7 mouse cellular contexts compared by ENCODE assay signal in genomic region chr6:31564901-31565391, GRCm38 (mm10). TPM values are rescaled to one million over a fixed set of nuclear protein-coding genes. Genes with fewer than 3 reads are reported as not detected.
DNase-seq lines count a peak whose midpoint lies in the region; ATAC-seq and TF ChIP-seq lines count a peak whose summit lies in the region.

No protein-coding gene starts in this region.

- H3K36me3 ChIP-seq in ES-Bruce4 (ENCODE audit: control insufficient read depth, insufficient read depth, low read length, poor library complexity, severe bottlenecking) = no peaks in the 10 kb centered on the region
- no peaks in the 10 kb centered on the region for H3K36me3 ChIP-seq in heart, postnatal 0 days (replicated peaks; ENCODE audit: control insufficient read depth, insufficient read depth, low read length)
- H3K36me3 ChIP-seq in liver, embryonic 13.5 days = no peaks in the 10 kb centered on the region

- no peak for ATAC-seq in heart, postnatal 0 days (ENCODE audit: insufficient read depth, low read depth)
- ATAC-seq in liver, embryonic 13.5 days (ENCODE audit: low read depth) = no peak

- no peaks in the 10 kb centered on the region for H3K9me3 ChIP-seq in ES-Bruce4 (replicated peaks; ENCODE audit: control insufficient read depth, insufficient read depth, low read length, poor library complexity, severe bottlenecking)
- H3K9me3 ChIP-seq in heart, postnatal 0 days (replicated peaks; ENCODE audit: control insufficient read depth, low read length) = no peaks in the 10 kb centered on the region
- no peaks in the 10 kb centered on the region for H3K9me3 ChIP-seq in liver, embryonic 13.5 days (replicated peaks)

- peaks cover 4% of the 10 kb centered on the region for H3K4me1 ChIP-seq in ES-Bruce4 (ENCODE audit: control insufficient read depth, insufficient read depth, low read length)
- H3K4me1 ChIP-seq in heart, postnatal 0 days (ENCODE audit: control insufficient read depth, insufficient read depth) = no peaks in the 10 kb centered on the region; the same call in 1 of the 2 replicates
- H3K4me1 ChIP-seq in liver, embryonic 13.5 days (replicated peaks) = peaks cover 72% of the 10 kb centered on the region

- H3K4me2 ChIP-seq in heart, postnatal 0 days (ENCODE audit: low read depth, low read length) = peak overlapping the region; percentile 94
- H3K4me2 ChIP-seq in liver, embryonic 13.5 days = peak overlapping the region; percentile 99

- no peak for TF ChIP-seq EP300 in ES-Bruce4 (IDR thresholded peaks at IDR 0.05; ENCODE audit: insufficient read depth, low read depth, low read length)
- no peak for TF ChIP-seq EP300 in heart, postnatal 0 days (IDR thresholded peaks at IDR 0.05; ENCODE audit: low read depth)

- no peak overlapping the region for H3K27ac ChIP-seq in ES-Bruce4 (ENCODE audit: insufficient read depth, low read length)
- no peak overlapping the region for H3K27ac ChIP-seq in heart, postnatal 0 days (ENCODE audit: low read depth)
- no peak overlapping the region for H3K27ac ChIP-seq in liver, embryonic 13.5 days

- peaks cover 12% of the 10 kb centered on the region for H3K27me3 ChIP-seq in ES-Bruce4 (ENCODE audit: control insufficient read depth, insufficient read depth, low read length, poor library complexity, severe bottlenecking)
- H3K27me3 ChIP-seq in heart, postnatal 0 days (ENCODE audit: control insufficient read depth, insufficient read depth, low read length) = peaks cover 8% of the 10 kb centered on the region
- H3K27me3 ChIP-seq in liver, embryonic 13.5 days = peaks cover 36% of the 10 kb centered on the region

- no peak overlapping the region for H3K9ac ChIP-seq in ES-Bruce4 (ENCODE audit: low read depth, poor library complexity, severe bottlenecking)
- no peak overlapping the region for H3K9ac ChIP-seq in heart, postnatal 0 days (replicated peaks; ENCODE audit: low read depth, low read length)
- H3K9ac ChIP-seq in liver, embryonic 13.5 days = peak overlapping the region; percentile 87; the same call in 1 of the 2 replicates

- H3K4me3 ChIP-seq in ES-Bruce4 (ENCODE audit: low read depth, low read length) = peak overlapping the region; percentile 13; the same call in 1 of the 2 replicates
- peak overlapping the region; percentile 63; the same call in 1 of the 2 replicates for H3K4me3 ChIP-seq in heart, postnatal 0 days (ENCODE audit: low read depth, low read length)
- H3K4me3 ChIP-seq in liver, embryonic 13.5 days (replicated peaks) = peak overlapping the region; percentile 78

- TF ChIP-seq CTCF in ES-Bruce4 (IDR thresholded peaks at IDR 0.05; ENCODE audit: low read depth, low read length) = no peak
- no peak for TF ChIP-seq CTCF in heart, postnatal 0 days (IDR thresholded peaks at IDR 0.05; ENCODE audit: low read depth)

- WGBS in heart, postnatal 0 days = 14% methylated on average over 17 of the region's 17 CpGs
- 6% methylated on average over 17 of the region's 17 CpGs for WGBS in liver, embryonic 13.5 days (ENCODE audit: insufficient replicate concordance)

- no peak for TF ChIP-seq POLR2A in ES-Bruce4 (IDR thresholded peaks at IDR 0.05; ENCODE audit: insufficient read depth, low read length)

- peak; percentile 19 for DNase-seq in ZHBTc4 (ENCODE audit: low read depth, low spot score)
- DNase-seq in heart, postnatal 0 days (ENCODE audit: low spot score) = no peak
- DNase-seq in liver, embryonic 13.5 days = no peak
- no peak for DNase-seq in spleen, adult 18-20 months
- no peak for DNase-seq in frontal cortex, postnatal 36 days (ENCODE audit: low spot score in 2 of 2)
- DNase-seq in gastrocnemius, postnatal 25 days = no peak

RNA-seq across cellular contexts. Expression of gene Podxl, which starts 1.2 kb away (rescaled TPM):
- polyA plus RNA-seq in ES-Bruce4 (2011; ENCODE audit: insufficient read depth, insufficient read length, low read depth, missing spikeins) = 141 and 145 TPM in 2 replicates
- total RNA-seq in heart, postnatal 0 days (2014; rRNA removed; ENCODE audit: low replicate concordance) = 44.0 and 83.1 TPM in 2 replicates
- 14.9 and 17.6 TPM in 2 replicates for polyA plus RNA-seq in heart, postnatal 0 days (2015; fragmentation: Nextera tagmentation; extraction: Ambion mirVana)
- polyA plus RNA-seq in liver, embryonic 13.5 days (2015; fragmentation: Nextera tagmentation; extraction: Ambion mirVana) = 10.9 and 13.5 TPM in 2 replicates
- 10 to 100 TPM; 18.5 to 28.4 TPM for total RNA-seq in gastrocnemius, postnatal 25 days (2021)

Comparison
In these comparisons a context has a peak if more than half of its experiments do, and no peak if none do; other contexts are left out.
1. H3K4me3 ChIP-seq: peak in every context shown above with its lines; median percentile 78 in liver, embryonic 13.5 days; 63 in heart, postnatal 0 days; 13 in ES-Bruce4.